Mouse (Mus musculus) ES-E14 (cell line): Measurements from ENCODE around the gene Mecr. TPM values are rescaled to one million over a fixed set of nuclear protein-coding genes. Genes with fewer than 3 reads are reported as not detected.

Experiments used
- DNase-seq: peaks from one replicate; pipeline ENCODE4 v3.0.0-alpha.2; 2013; ENCODE audit warnings: low read depth, low spot score
- H3K27ac ChIP-seq: 2 replicates; pipeline ENCODE4 v1.5.1; 2012; ENCODE audit warnings: low read depth, mild to moderate bottlenecking, low read length, moderate library complexity, mixed read lengths; ENCODE audit not compliant: poor library complexity, insufficient read depth, severe bottlenecking
- H3K36me3 ChIP-seq: 2 replicates; pipeline ENCODE4 v1.6.1; 2012; ENCODE audit warnings: mild to moderate bottlenecking, low read length, moderate library complexity, mixed read lengths; ENCODE audit not compliant: control insufficient read depth, poor library complexity, insufficient read depth, severe bottlenecking
- H3K4me1 ChIP-seq, 2 experiments: fragments of 150-350 bp in 1 of 2; sonication (generic) in 1 of 2; 2 replicates each; pipeline ENCODE4 v1.6.1; 2012; ENCODE audit warnings: low read length in 2 of 2, mild to moderate bottlenecking in 1 of 2, mixed read lengths in 1 of 2; ENCODE audit not compliant: control insufficient read depth in 2 of 2, insufficient read depth in 2 of 2, poor library complexity in 1 of 2
- H3K4me3 ChIP-seq, 2 experiments: fragments of 150-350 bp in 1 of 2; sonication (generic) in 1 of 2; 2 replicates each; pipeline ENCODE4 v1.5.1; 2012; ENCODE audit warnings: low read length in 2 of 2, low read depth in 1 of 2, mild to moderate bottlenecking in 1 of 2, mixed read lengths in 1 of 2; ENCODE audit not compliant: insufficient read depth in 1 of 2, poor library complexity in 1 of 2, severe bottlenecking in 1 of 2
- H3K9ac ChIP-seq: 2 replicates; pipeline ENCODE4 v1.6.1; 2012; ENCODE audit warnings: low read depth, mild to moderate bottlenecking, low read length, mixed read lengths; ENCODE audit not compliant: poor library complexity, insufficient read depth, severe bottlenecking
- H3K9me3 ChIP-seq: fragments of 150-350 bp; sonication (generic); 2 replicates; pipeline ENCODE4 v1.6.1; 2012; ENCODE audit warnings: low read depth, mild to moderate bottlenecking, low read length; ENCODE audit not compliant: control insufficient read depth, insufficient read depth
- CHD2 ChIP-seq: IDR thresholded peaks from 2 replicates; pipeline ENCODE4 v1.6.1; 2014; ENCODE audit warnings: mild to moderate bottlenecking, low read depth, low read length, inconsistent platforms
- HCFC1 ChIP-seq: IDR thresholded peaks from 2 replicates; pipeline ENCODE4 v1.6.1; 2012; ENCODE audit warnings: low read length, inconsistent platforms, borderline replicate concordance; ENCODE audit not compliant: insufficient read depth
- MAFK ChIP-seq: IDR thresholded peaks from 2 replicates; pipeline ENCODE4 v1.6.1; 2014; ENCODE audit warnings: mild to moderate bottlenecking, low read depth, low read length, inconsistent platforms; ENCODE audit not compliant: insufficient read depth
- ZC3H11A ChIP-seq: IDR thresholded peaks from 2 replicates; pipeline ENCODE4 v1.6.1; 2012; ENCODE audit warnings: low read depth, mild to moderate bottlenecking, inconsistent platforms, low read length, borderline replicate concordance
- ZNF384 ChIP-seq: IDR thresholded peaks from 2 replicates; pipeline ENCODE4 v1.6.1; 2012; ENCODE audit warnings: low read depth, low read length, inconsistent platforms
- in situ Hi-C, 2 experiments: fragments of 600-800 bp; cut with MboI; formaldehyde crosslinking; loops; one replicate each; pipeline ENCODE4 v1.15.1; 2025; ENCODE audit warnings: low sequenced_read_pairs in 2 of 2, inconsistent platforms in 1 of 2; ENCODE audit not compliant: unreplicated experiment in 2 of 2
- total RNA-seq: library from RNA; depleted of rRNA; stranded (reverse); fragments of 300-350 nt; gene quantifications from 2 replicates; pipeline ENCODE4 v1.2.3, GENCODE M21; 2012

Mecr gene
- total RNA-seq, 1 experiment, result 31.2 TPM

DNA sequence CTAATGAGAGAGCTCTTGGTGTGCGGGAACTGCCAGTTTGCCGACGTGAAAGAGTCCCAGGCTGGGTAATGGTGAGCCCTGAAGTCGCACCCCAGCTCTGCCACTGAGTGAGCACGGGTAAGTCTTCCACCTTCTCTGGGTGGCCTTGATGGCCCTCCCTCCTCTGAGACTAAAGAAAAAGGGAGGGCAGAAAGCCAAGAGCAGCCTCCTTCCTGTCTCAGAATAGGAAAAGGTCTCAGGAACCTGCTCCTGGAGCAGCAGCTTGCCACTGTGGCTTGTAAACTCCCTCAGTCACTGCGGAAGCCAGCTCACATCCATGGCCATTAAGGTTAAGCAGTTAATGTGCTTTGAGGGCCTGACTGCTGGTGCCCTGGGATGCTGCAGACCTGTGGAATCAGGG lies 42.1 kb downstream of the Mecr start:
- Histone ChIP-seq H3K9ac (no peak overlapping the region), H3K4me1 (no peaks in the 10 kb centered on the region), H3K36me3 (peaks cover 20% of the 10 kb centered on the region), H3K27ac (no peak overlapping the region), H3K4me3 (no peak overlapping the region), H3K9me3 (no peaks in the 10 kb centered on the region)
- in situ Hi-C loops, result no loop called here
- TF ChIP-seq ZNF384, result no peak
- no peak for TF ChIP-seq MAFK
- TF ChIP-seq ZC3H11A, result no peak
- TF ChIP-seq HCFC1, result no peak
- TF ChIP-seq CHD2, result no peak
- DNase-seq, result no peak

DNA sequence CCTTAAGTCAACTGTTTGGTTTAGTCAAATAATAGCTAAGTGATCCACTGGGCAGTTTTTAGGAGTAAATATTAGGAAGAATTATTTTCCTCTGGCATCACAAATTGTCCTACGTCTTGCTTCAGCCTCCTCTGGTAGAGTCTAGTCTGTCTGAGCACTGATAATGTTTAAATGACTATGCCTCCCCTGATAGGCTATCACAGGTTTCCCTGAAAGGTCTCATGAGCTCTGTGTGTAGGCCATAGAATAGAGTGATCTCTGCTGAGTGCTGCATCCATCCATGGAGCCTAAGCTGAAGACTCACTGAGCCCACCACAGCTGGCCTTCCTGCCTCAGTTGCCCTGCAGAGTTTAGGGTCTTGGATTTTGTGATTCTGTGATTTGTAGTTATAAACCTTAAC lies 45.3 kb downstream of the Mecr start:
- Histone ChIP-seq H3K4me1 (0 out of 4 replicates have a peak, but pooled peaks cover 0 to 3% of the 10 kb centered on the region in 2 experiments), H3K4me3 (no peak overlapping the region), H3K36me3 (peaks cover 38% of the 10 kb centered on the region), H3K9ac (no peak overlapping the region), H3K9me3 (no peaks in the 10 kb centered on the region), H3K27ac (no peak overlapping the region)
- no peak for DNase-seq
- no peak for TF ChIP-seq ZC3H11A
- no peak for TF ChIP-seq MAFK
- TF ChIP-seq ZNF384, result no peak
- TF ChIP-seq HCFC1, result no peak
- no peak for TF ChIP-seq CHD2
- in situ Hi-C loops, result no loop called here

DNA sequence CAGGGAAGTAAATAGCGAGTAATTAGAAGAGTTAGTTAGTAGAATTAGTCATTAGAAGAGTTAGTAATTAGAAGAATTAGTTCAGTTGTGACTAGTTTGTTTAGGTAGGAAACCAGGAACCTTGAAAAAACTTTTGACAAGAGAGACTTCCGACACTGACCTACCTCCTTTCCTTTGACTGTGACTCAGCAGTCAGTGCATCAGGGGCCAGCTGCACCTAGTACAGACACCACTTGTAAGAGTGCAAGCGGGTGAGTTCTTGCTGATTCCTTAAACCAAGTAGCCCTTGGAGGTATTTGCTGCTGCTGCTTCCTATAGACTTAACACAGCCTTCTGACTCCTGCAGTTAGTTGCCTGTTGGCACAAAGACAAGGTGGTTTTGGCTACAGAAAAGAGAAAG lies 47.4 kb downstream of the Mecr start:
- TF ChIP-seq CHD2, result no peak
- no peak for TF ChIP-seq MAFK
- Histone ChIP-seq H3K36me3 (peaks cover 46% of the 10 kb centered on the region), H3K9me3 (no peaks in the 10 kb centered on the region), H3K27ac (no peak overlapping the region), H3K4me3 (no peak overlapping the region), H3K9ac (no peak overlapping the region), H3K4me1 (0 out of 4 replicates have a peak, but pooled peaks cover 0 to 3% of the 10 kb centered on the region in 2 experiments)
- in situ Hi-C loops, result no loop called here
- no peak for DNase-seq

- no peak overlapping the region for H3K9ac ChIP-seq
- in situ Hi-C loops, result no loop called here
- H3K9me3 ChIP-seq, result no peaks in the 10 kb centered on the region
- H3K27ac ChIP-seq, result no peak overlapping the region
- peaks cover 69% of the 10 kb centered on the region for H3K36me3 ChIP-seq
- TF ChIP-seq HCFC1, result no peak
- no peak for TF ChIP-seq CHD2
- no peak for TF ChIP-seq ZC3H11A
- TF ChIP-seq MAFK, result no peak
- TF ChIP-seq ZNF384, result no peak
- DNase-seq, result no peak
- no peak overlapping the region for H3K4me3 ChIP-seq
- peaks cover 0 to 4% of the 10 kb centered on the region in 2 experiments; a peak in 1 of 4 replicates for H3K4me1 ChIP-seq
Observed at GRCm38 (mm10) chr4:131897109-131897508, 53.8 kb downstream of the Mecr start.

- H3K9me3 ChIP-seq, result no peaks in the 10 kb centered on the region
- TF ChIP-seq ZC3H11A, result no peak
- H3K4me3 ChIP-seq, result no peak overlapping the region
- in situ Hi-C loops, result no loop called here
- DNase-seq, result no peak
- H3K27ac ChIP-seq, result no peak overlapping the region
- no peak overlapping the region for H3K9ac ChIP-seq
- H3K36me3 ChIP-seq, result peaks cover 66% of the 10 kb centered on the region
- H3K4me1 ChIP-seq, result peaks cover 0 to 4% of the 10 kb centered on the region in 2 experiments; a peak in 1 of 4 replicates
Observed at GRCm38 (mm10) chr4:131897787-131898186, 54.5 kb downstream of the Mecr start.
